9 mouse cellular contexts compared by ENCODE assay signal in the genomic region with DNA sequence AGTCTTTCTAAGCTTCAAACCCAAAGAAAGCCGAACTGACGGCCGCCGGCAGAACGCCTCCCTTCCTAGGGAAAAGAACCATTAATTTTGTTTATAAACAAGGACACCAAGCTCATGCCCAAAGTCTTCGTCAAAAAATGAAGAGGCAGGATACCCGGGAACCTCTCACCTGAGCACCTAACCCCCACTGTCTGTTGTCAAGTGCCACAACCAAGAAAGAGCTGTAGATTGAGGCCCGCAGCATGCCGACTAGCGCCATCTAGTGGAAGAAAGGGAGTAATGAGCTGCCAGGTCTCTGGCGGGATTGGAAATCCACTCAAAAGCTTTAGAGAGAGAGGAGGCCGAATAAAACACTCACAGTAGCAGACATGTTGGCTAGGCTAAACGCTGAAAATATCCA.
DNase-seq lines count a peak whose midpoint lies in the region; ATAC-seq and TF ChIP-seq lines count a peak whose summit lies in the region.
"Had no signal": no experiment of that assay in that cellular context is flagged by ENCODE, and none has a peak within 500 bp of the region (broad histone marks: within the 10 kb centered on the region; RNA-seq: fewer than 3 reads in every experiment).

No protein-coding gene starts in this region.

- H3K4me2 ChIP-seq in heart, embryonic 12.5 days, result no peak overlapping the region
- H3K4me2 ChIP-seq: liver, embryonic 15.5 days had no signal

- WGBS in heart, embryonic 12.5 days, result 38% methylated on average over 13 of the region's 13 CpGs
- 41% methylated on average over 13 of the region's 13 CpGs for WGBS in thymus, adult 2 months

- no peak overlapping the region for H3K9ac ChIP-seq in heart, embryonic 12.5 days
- H3K9ac ChIP-seq: liver, embryonic 15.5 days had no signal

- TF ChIP-seq CTCF in E14TG2a.4 (conservative IDR thresholded peaks at IDR 0.05; ENCODE audit: low read length), result peak; percentile 96
- peak; percentile 79; the same call in 1 of the 2 replicates for TF ChIP-seq CTCF in thymus, adult 2 months (IDR thresholded peaks at IDR 0.05; ENCODE audit: borderline replicate concordance, control insufficient read depth, extremely low read depth, insufficient read depth, low read length, poor library complexity)

- no peak overlapping the region for H3K4me3 ChIP-seq in heart, embryonic 12.5 days
- no peak overlapping the region for H3K4me3 ChIP-seq in E14TG2a.4 (replicated peaks; ENCODE audit: low read length)
- no peak overlapping the region for H3K4me3 ChIP-seq in thymus, adult 2 months (ENCODE audit: control insufficient read depth, insufficient read depth, low read length)
- H3K4me3 ChIP-seq: liver, embryonic 15.5 days had no signal

- peak; percentile 50 for DNase-seq in heart, adult 8-10 months (ENCODE audit: low spot score)
- DNase-seq in c-Kit-positive CD71-positive TER-119-positive erythroid progenitor cells, embryonic 14.5 days (ENCODE audit: low spot score), result peak; percentile 27
- peak; percentile 6 to 22 for DNase-seq in frontal cortex, postnatal 25 days (ENCODE audit: low spot score in 2 of 2)
- peak; percentile 23 to 25 for DNase-seq in layer of hippocampus, postnatal 36 days
- DNase-seq in natural killer cell, adult 2 months (ENCODE audit: low spot score in 2 of 2), result peak; percentile 48 to 58
- DNase-seq in thymus, adult 2 months, result peak; percentile 59

- H3K4me1 ChIP-seq in heart, embryonic 12.5 days (replicated peaks), result no peaks in the 10 kb centered on the region
- no peaks in the 10 kb centered on the region for H3K4me1 ChIP-seq in E14TG2a.4 (replicated peaks; ENCODE audit: low read depth, low read length)
- no peaks in the 10 kb centered on the region; the same call in 1 of the 2 replicates for H3K4me1 ChIP-seq in thymus, adult 2 months (replicated peaks; ENCODE audit: control insufficient read depth, insufficient read depth, low read length)
- H3K4me1 ChIP-seq: liver, embryonic 15.5 days had no signal

- no peak for ATAC-seq in heart, embryonic 12.5 days (ENCODE audit: insufficient number of reproducible peaks, low FRiP score)

- no peak overlapping the region for H3K27ac ChIP-seq in heart, embryonic 12.5 days (ENCODE audit: poor library complexity, severe bottlenecking)
- no peak overlapping the region for H3K27ac ChIP-seq in thymus, adult 2 months (ENCODE audit: control insufficient read depth, insufficient read depth, low read length)
- H3K27ac ChIP-seq: liver, embryonic 15.5 days had no signal

- no peaks in the 10 kb centered on the region for H3K36me3 ChIP-seq in heart, embryonic 12.5 days
- no peaks in the 10 kb centered on the region for H3K36me3 ChIP-seq in E14TG2a.4 (ENCODE audit: insufficient read depth, low read length)
- H3K36me3 ChIP-seq in thymus, adult 2 months (ENCODE audit: control insufficient read depth, insufficient read depth, low read length), result no peaks in the 10 kb centered on the region
- H3K36me3 ChIP-seq: liver, embryonic 15.5 days had no signal

- no peaks in the 10 kb centered on the region for H3K27me3 ChIP-seq in heart, embryonic 12.5 days (replicated peaks)
- H3K27me3 ChIP-seq in E14TG2a.4 (ENCODE audit: insufficient read depth, low read length), result no peaks in the 10 kb centered on the region; the same call in 1 of the 2 replicates
- H3K27me3 ChIP-seq in thymus, adult 2 months (ENCODE audit: control insufficient read depth, insufficient read depth, low read length), result no peaks in the 10 kb centered on the region
- H3K27me3 ChIP-seq: liver, embryonic 15.5 days had no signal

- TF ChIP-seq POLR2A in thymus, adult 2 months (IDR thresholded peaks at IDR 0.05; ENCODE audit: control insufficient read depth, extremely low read depth, insufficient read depth, low read length, poor library complexity), result no peak

- no peaks in the 10 kb centered on the region; the same call in 1 of the 2 replicates for H3K9me3 ChIP-seq in heart, embryonic 12.5 days (replicated peaks)
- H3K9me3 ChIP-seq in E14TG2a.4 (ENCODE audit: low read length), result peaks cover 8% of the 10 kb centered on the region
- H3K9me3 ChIP-seq: liver, embryonic 15.5 days had no signal
